Mouse (Mus musculus) embryo, embryonic 11 days (tissue): ENCODE measurements around the gene Disp1.

Experiments used
- DNase-seq: peaks from one replicate; pipeline ENCODE4 v3.0.0-alpha.2; 2015

Gene Disp1

GRCm38 (mm10) chr1:183075121-183075822 lies 146.1 kb downstream of the Disp1 start:
- DNase-seq: no peak

DNA sequence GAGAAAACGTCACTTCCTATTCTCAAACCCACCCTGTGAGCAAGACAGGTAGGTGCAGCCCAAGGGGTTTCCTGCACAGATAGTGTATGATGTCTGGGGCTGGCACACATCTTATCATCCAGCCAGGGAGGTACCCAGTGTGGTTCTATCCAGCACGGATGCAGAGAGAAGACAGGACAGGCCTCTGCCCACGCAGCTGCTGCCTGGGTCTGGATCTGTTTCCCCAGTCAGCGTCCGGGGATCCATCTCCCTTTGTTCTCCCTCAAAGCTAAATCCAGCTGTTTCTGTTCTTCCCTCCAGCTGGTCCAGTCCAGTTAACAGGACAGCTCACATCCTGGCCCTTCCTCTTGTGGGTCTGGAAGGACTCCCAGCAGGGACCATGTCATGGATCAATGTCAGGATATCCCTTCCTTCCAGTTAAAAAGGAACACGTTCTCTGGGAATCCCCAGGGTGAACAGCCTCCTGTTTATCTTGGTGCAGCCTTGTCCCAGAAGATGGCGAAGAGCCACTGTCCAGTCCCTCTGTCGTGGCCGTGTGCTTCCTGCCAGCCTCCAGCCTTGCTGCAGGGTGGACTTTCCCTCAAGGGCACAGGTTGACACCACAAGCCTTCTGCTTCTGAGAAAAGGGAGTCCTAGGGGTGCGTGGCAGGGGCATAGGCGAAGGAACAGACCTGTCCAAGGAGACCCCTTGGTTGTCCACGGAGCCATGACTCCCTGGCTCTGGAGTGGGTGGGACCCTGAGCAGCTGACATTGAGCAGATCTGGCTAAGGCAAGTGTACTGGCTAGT lies 148.9 kb downstream of the Disp1 start:
- DNase-seq: no peak

DNA sequence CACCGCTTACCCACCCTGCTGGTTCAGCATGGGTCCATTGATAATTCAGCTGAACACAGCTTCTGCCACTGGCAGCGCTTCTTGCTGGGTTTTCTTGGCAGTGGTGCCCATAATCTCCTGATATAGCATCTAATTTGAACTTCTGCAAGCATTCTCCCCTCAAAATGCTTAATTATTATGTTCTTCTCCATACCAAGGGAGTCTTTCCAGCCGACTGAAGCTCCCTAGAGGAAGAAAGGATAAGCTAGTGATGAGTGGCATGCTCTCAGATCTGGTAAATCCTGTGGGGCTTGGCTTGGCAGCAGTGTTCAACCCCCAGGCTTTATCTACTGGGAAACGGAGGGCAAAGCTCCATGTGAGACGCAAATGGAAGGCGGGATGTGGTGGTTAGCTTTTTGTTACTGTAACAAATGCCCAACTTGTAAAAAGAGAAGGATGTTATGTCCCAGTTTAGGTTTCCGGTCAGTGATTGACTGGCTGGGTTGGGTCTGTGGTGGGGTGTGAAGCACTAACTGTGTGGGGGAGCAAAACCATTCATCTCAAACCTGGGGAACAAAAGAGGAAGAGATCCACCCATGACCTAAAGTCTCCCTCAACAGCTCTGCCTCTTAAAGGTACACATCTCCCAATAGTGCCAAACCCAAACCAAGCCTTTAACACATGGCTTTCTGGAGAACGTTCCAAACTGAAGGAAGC lies 151.2 kb downstream of the Disp1 start:
- DNase-seq: no peak

GRCm38 (mm10) chr1:183067807-183068206 lies 153.5 kb downstream of the Disp1 start:
- DNase-seq: no peak

- DNase-seq: no peak
Observed at GRCm38 (mm10) chr1:183066981-183067380, 154.3 kb downstream of the Disp1 start.

DNA sequence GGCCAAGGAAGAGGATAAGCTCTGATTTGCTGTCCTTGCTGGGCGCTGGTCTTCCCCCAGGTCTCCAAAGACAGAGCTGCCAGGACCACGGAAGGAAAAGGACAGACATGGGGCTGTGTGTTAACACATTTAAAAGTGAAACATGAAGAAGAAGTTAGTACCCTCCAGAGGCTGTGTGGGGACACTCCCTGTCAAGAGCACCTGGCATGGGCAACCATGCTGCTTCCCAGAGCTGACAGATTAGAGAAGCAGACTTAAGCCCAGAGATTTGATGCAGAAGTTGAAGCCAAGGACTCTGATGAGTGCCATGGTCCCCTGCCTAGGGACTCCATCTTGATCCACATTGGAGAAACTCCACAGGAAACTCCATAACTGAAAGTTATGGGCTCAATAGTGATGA lies 160.7 kb downstream of the Disp1 start:
- DNase-seq: no peak

GRCm38 (mm10) chr1:183056289-183056655 lies 165.1 kb downstream of the Disp1 start:
- DNase-seq: no peak

DNA sequence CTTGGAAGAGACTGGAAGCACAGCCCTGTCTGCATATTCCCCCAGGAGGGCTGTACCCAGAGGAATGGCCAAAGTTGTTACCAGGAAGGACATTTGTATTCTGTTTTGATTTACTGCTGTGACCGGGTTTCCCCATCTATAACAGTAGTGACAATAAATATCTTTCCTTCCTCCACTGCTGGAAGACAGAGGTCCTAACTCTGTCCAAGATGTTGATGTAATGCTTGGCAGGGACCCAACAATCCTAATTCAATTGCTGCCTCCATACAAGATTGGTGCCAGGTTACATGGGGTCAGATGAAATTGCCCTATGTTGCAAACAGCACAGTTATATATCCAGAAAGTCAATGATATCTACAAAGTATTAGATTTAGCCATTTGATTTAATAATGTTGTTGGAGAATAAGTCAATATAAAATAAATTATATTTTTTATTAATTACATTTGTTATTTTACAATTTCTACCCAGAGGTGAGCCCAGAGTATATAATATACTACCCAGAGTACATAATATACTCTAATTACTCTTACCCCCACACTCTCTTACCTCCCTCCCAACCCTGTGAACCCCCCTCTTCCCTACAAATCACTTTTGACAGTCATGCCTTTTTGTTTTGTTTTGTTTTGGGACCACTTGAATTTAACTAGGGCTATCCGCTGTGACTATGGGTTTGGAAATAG lies 165.6 kb downstream of the Disp1 start:
- no peak for DNase-seq

GRCm38 (mm10) chr1:183052663-183053062 lies 168.7 kb downstream of the Disp1 start:
- DNase-seq: no peak

- peak; percentile 43 for DNase-seq
Observed at GRCm38 (mm10) chr1:183049295-183049694, 172.0 kb downstream of the Disp1 start.

DNA sequence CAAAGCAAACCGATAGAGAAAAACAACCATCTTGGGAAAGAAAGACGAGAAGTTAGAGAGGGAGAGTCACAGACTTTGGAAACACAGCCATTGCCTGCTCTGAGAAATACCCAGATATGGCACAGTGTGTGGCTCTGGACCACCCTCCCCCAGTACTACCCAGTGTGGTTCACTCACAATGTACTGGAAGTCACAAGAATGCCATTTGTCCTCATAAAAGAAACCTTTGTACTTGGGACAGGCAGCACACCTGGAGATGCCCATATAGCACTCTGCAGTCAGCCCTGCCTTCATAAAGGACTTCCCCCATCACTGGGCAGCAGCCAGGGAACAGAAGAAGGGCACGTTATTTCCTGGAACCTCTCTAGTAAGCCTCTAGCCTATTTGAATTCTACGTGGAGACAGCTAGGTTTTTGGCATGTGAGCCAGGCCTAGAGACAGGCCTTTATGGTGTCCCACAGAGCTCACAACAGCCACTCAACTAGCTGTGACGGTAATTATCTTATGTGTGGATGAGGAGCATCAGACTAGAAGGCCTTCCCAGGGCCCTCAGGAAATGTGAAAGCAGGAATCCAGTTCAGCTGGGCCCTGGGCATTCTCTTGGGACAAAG lies 173.3 kb downstream of the Disp1 start:
- no peak for DNase-seq

GRCm38 (mm10) chr1:183047191-183047912 lies 174.0 kb downstream of the Disp1 start:
- no peak for DNase-seq

GRCm38 (mm10) chr1:183046081-183046480 lies 175.2 kb downstream of the Disp1 start:
- DNase-seq: no peak

- no peak for DNase-seq
Observed at GRCm38 (mm10) chr1:183043161-183043812, 178.0 kb downstream of the Disp1 start.

- DNase-seq: no peak
Observed at GRCm38 (mm10) chr1:183041703-183042102, 179.6 kb downstream of the Disp1 start.

GRCm38 (mm10) chr1:183040847-183041382 lies 180.4 kb downstream of the Disp1 start:
- DNase-seq: no peak

DNA sequence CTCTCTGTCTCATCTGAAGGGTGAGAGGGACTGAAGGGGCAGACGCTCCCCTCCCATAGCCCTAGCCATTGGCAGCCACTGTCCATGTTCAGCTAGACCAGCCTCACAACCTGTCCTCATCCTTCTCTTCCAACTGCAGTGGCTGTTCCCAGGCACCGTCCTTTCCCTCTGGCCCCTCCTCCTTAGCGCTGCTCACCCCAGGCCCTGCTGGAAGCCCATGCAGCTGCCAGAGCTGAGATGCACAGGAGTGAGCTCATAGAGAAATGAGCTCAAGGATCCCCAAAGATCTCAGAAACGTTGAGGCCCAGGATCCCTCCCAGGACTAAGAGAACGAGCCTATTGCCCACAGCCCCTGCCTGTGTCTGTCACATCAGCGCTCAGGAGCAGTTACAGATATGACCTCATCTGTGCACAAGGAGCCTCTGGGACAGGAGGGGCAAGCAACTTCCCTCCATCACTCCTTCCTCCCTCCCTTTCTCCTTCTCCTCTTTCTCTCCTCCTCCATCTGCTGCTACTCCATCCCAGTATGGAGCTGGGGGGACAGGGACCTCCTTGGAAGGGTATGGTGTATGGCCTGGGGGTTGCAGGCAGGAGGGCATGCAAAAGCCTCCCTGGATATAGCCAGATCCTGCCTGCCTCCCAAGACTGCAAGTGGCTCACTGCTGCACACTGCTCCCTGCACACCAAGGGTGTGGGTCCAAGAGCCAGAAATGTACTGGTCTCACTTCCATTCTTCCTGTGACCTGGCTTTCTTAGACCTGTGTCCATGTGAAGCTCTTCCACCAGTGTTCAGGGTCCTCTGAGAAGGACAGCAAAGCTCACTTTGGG lies 181.2 kb downstream of the Disp1 start:
- no peak for DNase-seq

- no peak for DNase-seq
Observed at GRCm38 (mm10) chr1:183039404-183039803, 181.9 kb downstream of the Disp1 start.
